Mouse (Mus musculus) kidney, postnatal 14 days (tissue): ENCODE measurements at regions not wholly inside any gene's neighbourhood (a gene's known extent, or its start where the extent isn't known, plus 50 kb on each side); places are given as distances from the start of the nearest gene placed in this dataset.

Experiments used
- DNase-seq: peaks from one replicate; pipeline ENCODE4 v3.0.0; 2022; ENCODE audit warnings: mixed read lengths

- DNase-seq = no peak
Observed at GRCm38 (mm10) chr3:140061769-140062381, 856.4 kb downstream of the Stpg2 start.

- DNase-seq = no peak
Observed at GRCm38 (mm10) chr3:140062880-140063279, 857.4 kb downstream of the Stpg2 start.

- no peak for DNase-seq
Observed at GRCm38 (mm10) chr3:140084333-140084732, 878.8 kb downstream of the Stpg2 start.

GRCm38 (mm10) chr3:140085385-140085784 lies 879.9 kb downstream of the Stpg2 start:
- DNase-seq = no peak

- DNase-seq = no peak
Observed at GRCm38 (mm10) chr3:140088019-140088418, 882.5 kb downstream of the Stpg2 start.

- DNase-seq = no peak
Observed at GRCm38 (mm10) chr3:140091900-140092299, 886.4 kb downstream of the Stpg2 start.

GRCm38 (mm10) chr3:140096854-140097540 lies 891.5 kb downstream of the Stpg2 start:
- no peak for DNase-seq

- DNase-seq = no peak
Observed at GRCm38 (mm10) chr3:140109401-140109800, 903.9 kb downstream of the Stpg2 start.

GRCm38 (mm10) chr3:140111414-140112172 lies 906.1 kb downstream of the Stpg2 start:
- no peak for DNase-seq

GRCm38 (mm10) chr3:140115116-140115515 lies 909.6 kb downstream of the Stpg2 start:
- no peak for DNase-seq

GRCm38 (mm10) chr3:140127310-140127709 lies 921.8 kb downstream of the Stpg2 start:
- DNase-seq = no peak

GRCm38 (mm10) chr3:140129065-140129778 lies 923.7 kb downstream of the Stpg2 start:
- DNase-seq = no peak

GRCm38 (mm10) chr3:140143900-140144299 lies 938.4 kb downstream of the Stpg2 start:
- DNase-seq = no peak

- no peak for DNase-seq
Observed at GRCm38 (mm10) chr3:140147158-140147933, 941.9 kb downstream of the Stpg2 start.

GRCm38 (mm10) chr3:140150530-140150951 lies 945.0 kb downstream of the Stpg2 start:
- DNase-seq = no peak

GRCm38 (mm10) chr3:140179471-140179870 lies 974.0 kb downstream of the Stpg2 start:
- DNase-seq = no peak

GRCm38 (mm10) chr3:140182690-140183089 lies 977.2 kb downstream of the Stpg2 start:
- no peak for DNase-seq

- no peak for DNase-seq
Observed at GRCm38 (mm10) chr3:140184899-140185525, 979.5 kb downstream of the Stpg2 start.

GRCm38 (mm10) chr3:140205914-140206313 lies 1000.4 kb downstream of the Stpg2 start:
- DNase-seq = no peak

- DNase-seq = no peak
Observed at GRCm38 (mm10) chr3:140221478-140221877, 990.7 kb downstream of the Pdha2 start.

GRCm38 (mm10) chr3:140230712-140231111 lies 981.4 kb downstream of the Pdha2 start:
- no peak for DNase-seq

GRCm38 (mm10) chr3:140233144-140233543 lies 979.0 kb downstream of the Pdha2 start:
- no peak for DNase-seq
